In genomic region chr1:136233892-136234594, GRCm38 (mm10) we compare ENCODE assay signal across 7 mouse cellular contexts. TPM values are rescaled to one million over a fixed set of nuclear protein-coding genes. Genes with fewer than 3 reads are reported as not detected.
DNase-seq lines count a peak whose midpoint lies in the region; ATAC-seq and TF ChIP-seq lines count a peak whose summit lies in the region.

TSS of gene Inava (minus strand) at chr1:136234264.

- no peaks in the 10 kb centered on the region for H3K9me3 ChIP-seq in heart, postnatal 0 days (replicated peaks; ENCODE audit: control insufficient read depth, low read length)

- H3K4me3 ChIP-seq in heart, postnatal 0 days (ENCODE audit: low read depth, low read length), result peak within 1 kb of the TSS; percentile 54
- peak within 1 kb of the TSS; percentile 75 for H3K4me3 ChIP-seq in small intestine, adult 2 months (ENCODE audit: low read depth, low read length)

- H3K36me3 ChIP-seq in heart, postnatal 0 days (replicated peaks; ENCODE audit: control insufficient read depth, insufficient read depth, low read length), result no peaks in the 10 kb centered on the region
- no peaks in the 10 kb centered on the region for H3K36me3 ChIP-seq in small intestine, adult 2 months (ENCODE audit: control insufficient read depth, insufficient read depth, low read length)

- no peak within 1 kb of the TSS for H3K27ac ChIP-seq in heart, postnatal 0 days (ENCODE audit: low read depth)
- H3K27ac ChIP-seq in small intestine, adult 2 months (ENCODE audit: insufficient read depth, low read depth, low read length), result no peak within 1 kb of the TSS

- WGBS in heart, postnatal 0 days, result 2% methylated on average over 49 of the region's 51 CpGs
- 1% methylated on average over 50 of the region's 51 CpGs for WGBS in small intestine, adult 2 months

- TF ChIP-seq POLR2A in small intestine, adult 2 months (IDR thresholded peaks at IDR 0.05; ENCODE audit: low read depth, low read length), result no peak

- no peak for TF ChIP-seq CTCF in heart, postnatal 0 days (IDR thresholded peaks at IDR 0.05; ENCODE audit: low read depth)
- TF ChIP-seq CTCF in small intestine, adult 2 months (IDR thresholded peaks at IDR 0.05; ENCODE audit: extremely low read depth, insufficient read length, insufficient replicate concordance, low read depth, low read length), result no peak

- TF ChIP-seq EP300 in heart, postnatal 0 days (IDR thresholded peaks at IDR 0.05; ENCODE audit: low read depth), result no peak

- H3K27me3 ChIP-seq in heart, postnatal 0 days (ENCODE audit: control insufficient read depth, insufficient read depth, low read length), result peaks cover 62% of the 10 kb centered on the region
- no peaks in the 10 kb centered on the region; the same call in 1 of the 2 replicates for H3K27me3 ChIP-seq in small intestine, adult 2 months (ENCODE audit: control insufficient read depth, insufficient read depth, low read length)

- peak; percentile 58 for ATAC-seq in CD4-positive, CD25-positive, alpha-beta regulatory T cell, adult 4 months
- ATAC-seq in heart, postnatal 0 days (ENCODE audit: insufficient read depth, low read depth), result peak; percentile 39; the same call in 1 of the 2 replicates
- ATAC-seq in megakaryocyte, adult 5-6 weeks (ENCODE audit: poor library complexity, severe bottlenecking), result peak; percentile 67

- peaks cover 13% of the 10 kb centered on the region for H3K4me1 ChIP-seq in heart, postnatal 0 days (ENCODE audit: control insufficient read depth, insufficient read depth)
- H3K4me1 ChIP-seq in small intestine, adult 2 months (ENCODE audit: control insufficient read depth, insufficient read depth, insufficient read length, low read length), result peaks cover 13% of the 10 kb centered on the region

- no peak within 1 kb of the TSS for H3K9ac ChIP-seq in heart, postnatal 0 days (replicated peaks; ENCODE audit: low read depth, low read length)

- peak within 1 kb of the TSS; percentile 83 for H3K4me2 ChIP-seq in heart, postnatal 0 days (ENCODE audit: low read depth, low read length)

- DNase-seq in MEL-GATA-1-ER (ENCODE audit: extremely low read depth, low read depth), result peak; percentile 66
- DNase-seq in cerebellum, postnatal 4 days (ENCODE audit: low spot score in 2 of 2), result peak; percentile 43 to 61
- DNase-seq in heart, postnatal 0 days (ENCODE audit: low spot score), result peak; percentile 10
- peak; percentile 45 for DNase-seq in layer of hippocampus, postnatal 25 days (ENCODE audit: extremely low spot score in 1 of 2, low spot score in 1 of 2)

RNA-seq across cellular contexts. Expression of gene Inava, which starts in this region (rescaled TPM):
- under 1 TPM in 1 of 2 experiments, not detected in 1; 0.28 TPM for polyA plus RNA-seq in CD4-positive, CD25-positive, alpha-beta regulatory T cell, adult 4 months (2017; shearing (Covaris generic))
- 0.42 and 0.70 TPM in 2 replicates for total RNA-seq in heart, postnatal 0 days (2014; rRNA removed; ENCODE audit: low replicate concordance)
- 0.21 TPM in 1 of 2 replicates, not detected in the other for polyA plus RNA-seq in heart, postnatal 0 days (2015; fragmentation: Nextera tagmentation; extraction: Ambion mirVana)
- total RNA-seq in layer of hippocampus, postnatal 25 days (2021), result 1 to 10 TPM; 4.5 to 5.8 TPM
- not detected in 2 replicates for total RNA-seq in megakaryocyte, adult 5-6 weeks (2015)
- total RNA-seq in megakaryocyte, adult 5-6 weeks (2017), result not detected in 2 replicates
- 35.2 and 55.9 TPM in 2 replicates for polyA plus RNA-seq in small intestine, adult 2 months (2012; rRNA removed)

Comparison
In these comparisons a context has a peak if more than half of its experiments do, and no peak if none do; other contexts are left out.
1. RNA of gene Inava (polyA plus RNA-seq): 35.2 to 55.9 TPM in small intestine, adult 2 months; 0.28 TPM in CD4-positive, CD25-positive, alpha-beta regulatory T cell, adult 4 months and 0.21 TPM in heart, postnatal 0 days; every median in the first group is over 10 times any median in the second.
2. Peak in ATAC-seq in CD4-positive, CD25-positive, alpha-beta regulatory T cell, adult 4 months; RNA of the gene not detected or under 1 TPM.
3. Peak in DNase-seq, ATAC-seq, H3K4me3 ChIP-seq and H3K4me2 ChIP-seq in heart, postnatal 0 days; RNA of the gene not detected or under 1 TPM.
4. Peak in ATAC-seq in megakaryocyte, adult 5-6 weeks; RNA of the gene not detected or under 1 TPM.
5. DNase-seq: peak in every context shown above with its lines; median percentile 66 in MEL-GATA-1-ER; 52 in cerebellum, postnatal 4 days; 45 in layer of hippocampus, postnatal 25 days; 10 in heart, postnatal 0 days.
6. Peak in every context shown above with its lines, with median percentiles within 50 percentile points of each other: ATAC-seq.